Mouse (Mus musculus): ENCODE measurements at regions not wholly inside any gene's neighbourhood (a gene's known extent, or its start where the extent isn't known, plus 50 kb on each side); places are given as distances from the start of the nearest gene placed in this dataset.

GRCm38 (mm10) chr3:121902246-121902645 lies 50.1 kb upstream of the Arhgap29 start:
- no peak for DNase-seq (ENCODE audit: low spot score in 2 of 2)

- no peak for DNase-seq (ENCODE audit: low spot score in 2 of 2)
These were observed 51.9 kb upstream of the Arhgap29 start for GRCm38 (mm10) chr3:121900429-121900844.

GRCm38 (mm10) chr3:121897821-121898574 lies 54.3 kb upstream of the Arhgap29 start:
- DNase-seq (ENCODE audit: low spot score in 2 of 2), result no peak

- no peak for DNase-seq (ENCODE audit: low spot score in 2 of 2)
These were observed 58.7 kb upstream of the Arhgap29 start for GRCm38 (mm10) chr3:121893606-121894005.

DNA sequence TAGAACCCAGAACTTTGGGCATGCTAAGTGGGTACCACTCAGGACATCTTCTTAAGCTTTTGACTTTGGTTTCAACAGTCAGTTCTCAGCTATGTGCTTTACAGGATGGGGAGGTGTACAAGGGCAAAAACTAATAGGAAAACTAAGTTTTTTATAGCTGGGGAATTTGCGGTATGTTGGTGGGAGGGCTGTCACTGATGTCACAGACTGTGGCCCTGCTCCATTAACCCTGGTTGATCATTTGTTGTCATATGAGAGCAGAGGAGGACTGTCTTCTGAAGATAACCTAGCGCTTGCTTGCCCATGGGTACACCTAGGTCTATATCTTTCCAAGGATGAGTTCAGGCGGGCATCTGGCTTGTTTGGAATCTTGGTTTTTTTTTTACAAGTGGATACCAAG lies 59.7 kb upstream of the Arhgap29 start:
- DNase-seq (ENCODE audit: low spot score in 2 of 2), result no peak

DNA sequence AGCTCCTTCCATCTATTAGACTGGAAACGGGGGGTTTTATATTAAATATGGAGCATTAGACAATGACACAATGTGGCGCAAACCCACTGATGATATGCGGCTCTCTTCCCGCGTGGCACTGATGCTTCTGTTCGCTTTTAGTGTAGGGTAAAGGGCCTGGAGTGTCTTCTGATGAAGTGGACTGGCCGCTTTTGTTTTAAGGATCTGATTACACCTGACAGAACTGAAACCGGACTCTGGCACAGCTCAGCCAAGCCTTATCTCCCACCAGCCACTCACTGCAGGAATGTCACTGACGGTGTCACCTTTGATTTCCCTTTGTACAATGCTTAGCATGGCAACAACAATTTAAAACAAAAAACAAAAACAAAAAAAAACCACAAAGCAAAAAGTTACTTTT lies 61.0 kb upstream of the Arhgap29 start:
- DNase-seq (ENCODE audit: low spot score in 2 of 2), result no peak

- DNase-seq (ENCODE audit: low spot score in 2 of 2), result no peak
These were observed 61.8 kb upstream of the Arhgap29 start for GRCm38 (mm10) chr3:121890563-121890962.

DNA sequence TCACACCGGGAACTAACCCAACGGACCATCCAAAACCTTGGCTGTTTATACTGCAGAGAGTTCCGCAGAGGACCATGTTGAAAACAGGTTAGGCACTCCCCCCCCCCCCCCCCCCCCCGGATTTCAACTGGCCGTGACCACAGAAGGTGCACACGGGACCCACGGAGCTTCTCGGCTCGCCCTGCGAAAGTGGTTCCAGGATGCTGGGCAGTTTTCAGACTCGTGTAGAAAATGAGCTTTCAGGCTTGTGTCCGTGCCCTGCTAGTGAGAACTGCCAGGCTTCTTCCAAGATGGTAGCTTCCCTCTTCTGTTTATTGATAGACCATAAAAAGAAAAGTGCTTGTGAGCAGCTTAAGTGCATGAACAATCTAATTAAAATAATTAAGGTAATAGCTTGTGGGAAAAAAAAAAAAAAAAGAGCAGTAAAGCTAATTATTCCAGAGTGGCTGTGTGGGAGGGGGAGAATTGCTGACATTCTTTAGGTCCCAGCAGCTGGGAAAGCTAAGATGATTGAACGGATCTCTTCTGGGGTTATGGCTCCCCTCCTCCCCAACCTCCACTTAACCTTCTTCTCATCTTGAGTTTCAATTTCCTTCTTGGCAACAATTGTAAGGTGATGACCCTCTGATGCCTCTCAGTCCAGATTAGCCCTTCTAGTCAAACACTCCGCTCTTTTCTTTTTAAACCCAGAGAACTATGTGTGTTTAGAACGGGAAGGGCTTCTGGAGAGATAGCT lies 65.3 kb upstream of the Arhgap29 start:
- no peak for DNase-seq (ENCODE audit: low spot score in 2 of 2)

DNA sequence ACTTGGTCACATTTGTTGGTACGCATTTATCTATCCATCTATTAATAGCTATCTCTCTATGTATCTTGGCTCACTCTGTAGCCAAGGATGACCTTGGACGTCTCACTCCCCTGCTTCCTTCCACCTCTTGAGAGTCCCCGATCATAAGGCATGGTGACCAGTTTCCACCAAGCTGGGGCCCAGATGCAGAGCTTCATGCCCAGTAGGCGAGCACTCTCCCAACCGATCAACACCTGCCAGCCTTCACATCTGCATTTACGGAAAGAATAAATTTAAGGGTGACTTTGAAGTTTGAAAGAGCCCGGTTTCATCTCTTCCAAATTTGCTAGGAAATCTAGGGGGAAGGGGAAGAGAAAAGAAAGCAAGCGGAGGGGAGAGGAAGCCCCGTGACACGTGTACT lies 66.0 kb upstream of the Arhgap29 start:
- DNase-seq (ENCODE audit: low spot score in 2 of 2), result no peak

DNA sequence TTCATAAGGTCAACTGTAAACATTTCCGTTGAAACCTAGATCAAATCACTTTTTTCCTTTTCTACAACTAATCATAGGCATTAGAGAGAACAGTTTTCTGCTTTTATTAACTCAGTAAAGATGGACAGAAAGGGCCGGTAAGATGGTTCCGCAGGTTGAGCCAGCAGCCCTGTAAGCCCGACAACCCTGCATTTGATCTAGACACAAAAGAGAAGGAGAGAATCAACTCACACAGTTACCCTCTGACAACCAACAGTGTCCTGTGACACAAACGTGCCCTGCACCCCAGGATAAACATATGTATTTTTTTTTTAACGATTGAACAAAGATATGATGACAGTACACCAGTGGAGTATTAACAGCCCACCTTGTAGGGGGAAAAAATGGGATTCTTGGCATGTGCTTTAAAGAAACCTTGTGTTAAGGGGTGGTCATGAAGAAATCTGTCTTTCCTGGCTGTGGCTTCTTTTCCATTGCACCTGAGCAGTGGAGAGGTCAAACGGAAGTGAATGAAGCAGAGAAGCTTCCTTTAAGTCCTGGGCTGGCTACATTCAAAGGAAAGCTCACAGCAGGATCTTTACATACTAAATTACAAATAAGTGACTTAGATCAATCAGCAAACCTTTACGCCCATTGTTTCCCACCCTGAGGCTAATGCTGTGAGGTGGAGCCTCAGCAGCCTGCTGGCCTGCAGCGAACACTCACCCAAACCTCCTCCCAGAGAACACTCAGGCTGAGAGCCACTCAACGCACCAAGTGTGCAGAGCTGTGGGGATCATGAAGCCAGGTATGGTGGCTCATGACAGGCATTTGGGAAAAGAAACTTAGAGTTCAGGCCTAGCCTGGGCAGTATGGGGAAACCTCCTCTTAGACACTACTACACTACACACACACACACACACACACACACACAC lies 66.8 kb upstream of the Arhgap29 start:
- no peak for DNase-seq (ENCODE audit: low spot score in 2 of 2)

DNA sequence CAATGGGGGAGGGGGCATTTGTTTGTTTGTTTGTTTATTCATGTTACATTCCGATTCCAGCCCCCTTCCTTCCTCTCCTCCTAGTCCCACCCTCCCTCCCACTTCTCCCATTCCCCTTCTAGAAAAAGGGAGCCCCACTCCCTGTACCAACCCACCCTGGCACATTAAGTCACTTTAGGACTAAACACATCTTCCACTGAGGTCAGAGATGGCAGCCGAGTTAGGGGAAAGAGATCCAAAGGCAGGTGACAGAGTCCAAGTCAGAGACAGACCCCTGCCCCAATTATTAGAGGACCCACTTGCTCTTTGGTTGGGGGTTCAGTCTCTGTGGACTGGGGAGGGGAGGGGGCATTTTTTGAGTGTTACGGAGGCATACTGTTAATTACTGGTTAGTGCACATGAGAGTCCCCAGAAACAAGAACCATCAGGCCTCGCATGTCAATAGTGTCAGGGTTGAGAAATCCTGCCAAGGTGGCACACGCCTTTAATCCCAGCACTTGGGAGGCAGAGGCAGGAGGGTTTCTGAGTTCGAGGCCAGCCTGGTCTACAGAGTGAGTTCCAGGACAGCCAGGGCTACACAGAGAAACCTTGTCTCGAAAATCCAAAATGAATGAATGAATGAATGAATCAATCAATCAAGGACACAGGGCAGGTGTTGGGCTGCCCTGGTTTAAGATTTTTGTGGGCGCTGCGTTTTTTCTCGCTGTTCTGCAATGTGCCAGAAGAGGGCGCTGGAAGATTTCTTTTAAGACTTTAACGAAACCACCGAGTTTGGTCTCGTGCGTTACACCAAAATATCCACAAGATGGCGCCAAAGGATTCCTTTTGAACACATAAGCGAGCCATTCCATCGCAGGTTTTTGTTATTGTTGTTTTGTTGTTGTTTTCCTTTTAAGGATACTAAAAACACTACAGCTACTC lies 67.8 kb upstream of the Arhgap29 start:
- peak; percentile 86 to 97 for DNase-seq (ENCODE audit: low spot score in 2 of 2)

- no peak for DNase-seq (ENCODE audit: low spot score in 2 of 2)
These were observed 65.3 kb upstream of the Abcd3 start for GRCm38 (mm10) chr3:121880355-121880754.

DNA sequence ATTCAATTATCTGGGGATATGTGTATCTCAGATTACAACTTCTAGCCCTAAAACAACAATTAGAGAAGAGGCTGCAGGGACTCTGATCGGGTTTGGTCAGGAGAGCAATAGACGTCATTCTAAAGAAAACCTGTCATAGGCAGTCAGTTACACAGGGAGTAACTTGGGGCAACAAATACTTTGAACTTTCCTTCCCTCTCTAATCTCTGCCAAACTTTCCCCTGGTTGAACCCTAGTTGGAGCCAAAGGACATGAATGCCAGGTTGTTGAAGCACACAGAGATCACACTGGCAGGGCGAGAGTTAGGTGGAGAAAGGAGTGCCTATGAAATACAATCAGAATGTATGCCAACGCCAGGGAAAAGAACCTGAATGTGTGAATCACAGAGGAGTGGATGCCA lies 60.0 kb upstream of the Abcd3 start:
- no peak for DNase-seq (ENCODE audit: low spot score in 2 of 2)

- no peak for DNase-seq (ENCODE audit: low spot score in 2 of 2)
These were observed 59.5 kb upstream of the Abcd3 start for GRCm38 (mm10) chr3:121874576-121874975.

- no peak for DNase-seq (ENCODE audit: low spot score in 2 of 2)
These were observed 58.5 kb upstream of the Abcd3 start for GRCm38 (mm10) chr3:121873572-121873971.

DNA sequence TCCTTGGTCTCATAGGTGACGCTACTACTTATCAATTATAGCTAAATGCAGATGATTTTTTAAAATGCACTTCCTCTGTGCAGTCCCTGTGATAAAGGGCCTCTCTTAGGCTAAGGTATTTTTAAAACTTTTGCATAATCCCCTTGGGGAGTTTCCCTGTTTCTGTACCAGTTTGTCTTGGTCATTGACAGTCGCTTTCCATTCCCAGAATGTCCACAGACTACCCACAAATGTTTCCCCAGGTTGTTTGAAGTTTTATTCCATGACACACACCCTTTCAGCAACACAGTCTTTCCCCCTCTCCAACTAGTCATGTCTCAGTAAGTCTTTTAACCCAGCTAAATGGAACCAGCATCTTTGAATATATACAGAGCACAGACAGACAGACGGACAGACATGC lies 57.6 kb upstream of the Abcd3 start:
- DNase-seq (ENCODE audit: low spot score in 2 of 2), result no peak

GRCm38 (mm10) chr3:121871795-121872194 lies 56.7 kb upstream of the Abcd3 start:
- DNase-seq (ENCODE audit: low spot score in 2 of 2), result no peak

- no peak for DNase-seq (ENCODE audit: low spot score in 2 of 2)
These were observed 55.6 kb upstream of the Abcd3 start for GRCm38 (mm10) chr3:121870726-121871125.

DNA sequence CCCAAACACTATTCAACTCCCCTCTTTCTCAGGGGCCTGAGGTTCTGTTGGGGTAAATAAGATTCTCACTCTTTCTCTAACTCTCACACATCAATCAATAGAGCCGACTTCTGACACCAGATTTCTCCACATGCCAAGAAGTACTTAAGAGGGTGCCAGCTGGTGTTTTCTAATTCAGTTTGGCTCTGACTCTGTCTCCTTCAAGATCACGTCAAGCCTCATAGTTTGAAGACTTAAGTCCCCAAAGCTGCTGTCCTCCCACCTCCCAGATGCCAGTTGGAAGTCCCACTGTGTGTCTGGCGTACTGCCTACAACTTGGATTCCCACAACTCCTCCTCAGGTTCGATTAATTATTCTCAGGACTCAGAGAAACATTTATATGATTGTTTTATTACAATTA lies 54.6 kb upstream of the Abcd3 start:
- DNase-seq (ENCODE audit: low spot score in 2 of 2), result peak; percentile 17 to 36

DNA sequence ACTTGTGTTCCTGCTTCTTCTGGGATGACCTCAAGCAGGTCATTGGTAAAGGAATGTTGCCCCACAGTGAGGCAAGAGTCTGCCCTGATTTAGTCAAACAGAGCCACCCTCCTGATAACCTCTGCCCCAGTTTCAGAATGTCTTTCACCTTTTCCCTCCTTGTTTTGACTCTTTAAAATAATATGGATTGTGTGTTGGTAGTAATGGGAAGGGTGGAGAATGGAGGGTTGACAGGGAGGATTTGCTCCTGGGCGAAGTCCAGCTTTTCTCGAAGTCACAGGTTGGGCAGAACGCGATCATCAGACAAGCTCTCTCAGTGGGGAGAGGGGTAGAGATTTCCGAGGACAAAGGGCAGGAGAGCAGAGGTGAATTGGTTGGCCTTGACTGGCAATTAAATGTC lies 52.2 kb upstream of the Abcd3 start:
- no peak for DNase-seq (ENCODE audit: low spot score in 2 of 2)

- no peak for DNase-seq (ENCODE audit: low spot score in 2 of 2)
These were observed 49.8 kb upstream of the Abcd3 start for GRCm38 (mm10) chr3:121864734-121865445.
